Mouse (Mus musculus): ENCODE measurements at regions not wholly inside any gene's neighbourhood (a gene's known extent, or its start where the extent isn't known, plus 50 kb on each side); places are given as distances from the start of the nearest gene placed in this dataset.

DNA sequence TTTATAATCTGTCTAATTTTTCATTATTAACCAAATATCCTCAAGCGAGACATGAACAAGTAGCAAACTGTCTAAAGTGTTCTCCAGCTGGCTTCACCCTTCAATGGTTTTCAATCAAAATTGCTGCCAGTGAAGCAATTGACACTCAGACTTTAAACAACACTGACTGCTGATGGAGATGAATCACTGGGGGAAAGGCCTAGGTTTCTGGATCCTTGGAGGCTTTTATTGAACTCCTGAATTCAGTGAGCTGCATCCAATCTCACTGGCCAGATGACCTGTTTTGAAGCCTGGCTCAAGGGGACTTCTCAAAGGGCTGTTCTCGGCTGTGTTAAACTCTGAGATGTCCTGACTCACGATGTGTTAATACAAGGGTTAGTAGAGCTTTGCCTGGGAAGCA, 134.5 kb upstream of the Tnfaip3 start:
- Histone ChIP-seq H3K27me3 (ENCODE audit: control insufficient read depth, insufficient read depth, low read length) (no peaks in the 10 kb centered on the region), H3K4me1 (ENCODE audit: control insufficient read depth, insufficient read depth, insufficient read length) (no peaks in the 10 kb centered on the region), H3K27ac (ENCODE audit: insufficient read depth, low read length) (no peak overlapping the region), H3K4me3 (ENCODE audit: extremely low read depth, insufficient read depth, insufficient read length) (no peak overlapping the region), H3K36me3 (ENCODE audit: control insufficient read depth, insufficient read depth, low read length) (no peaks in the 10 kb centered on the region)
- no peak for DNase-seq (ENCODE audit: low read depth in 1 of 2, low spot score in 2 of 2)
- WGBS, result 92% methylated on average over 3 of the region's 3 CpGs
- TF ChIP-seq POLR2A (IDR thresholded peaks at IDR 0.05; ENCODE audit: low read depth, low read length), result no peak
- TF ChIP-seq CTCF (IDR thresholded peaks at IDR 0.05; ENCODE audit: extremely low read depth, insufficient read depth, insufficient read length, insufficient replicate concordance), result no peak

DNA sequence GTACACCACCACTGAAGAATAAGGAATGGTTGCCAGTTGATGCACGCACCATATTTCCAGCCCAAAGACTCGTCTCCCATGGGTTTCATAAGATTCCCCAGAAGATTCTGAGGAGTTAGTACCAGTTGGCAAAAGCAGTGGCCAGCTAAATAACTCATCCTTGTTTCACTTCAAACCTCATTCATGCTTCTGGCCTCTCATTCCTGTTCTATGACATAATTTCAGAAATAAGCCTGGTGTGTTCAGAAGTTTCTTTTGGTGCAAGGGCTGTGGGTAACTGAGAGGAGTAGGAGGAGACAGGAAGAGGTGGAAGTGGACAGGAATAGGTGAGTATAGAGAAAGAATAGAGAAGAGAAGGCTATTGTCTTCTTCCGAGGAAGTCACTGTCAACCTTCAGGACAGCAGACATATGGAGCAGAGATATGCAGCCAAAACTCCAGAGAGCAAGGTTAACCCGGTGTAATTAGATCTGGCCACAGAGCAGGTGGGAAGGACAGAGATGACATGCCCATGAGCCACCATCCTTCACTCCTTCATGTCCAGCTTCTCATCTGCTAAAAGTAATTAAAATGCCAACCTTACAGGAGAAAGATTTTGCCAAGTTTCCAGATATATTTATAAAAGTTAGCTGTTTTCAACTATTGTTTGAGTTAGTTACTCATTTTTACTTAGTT, 133.9 kb upstream of the Tnfaip3 start:
- no peak for DNase-seq (ENCODE audit: low read depth in 1 of 2, low spot score in 2 of 2)
- Histone ChIP-seq H3K27ac (ENCODE audit: insufficient read depth, low read length) (no peak overlapping the region), H3K4me3 (ENCODE audit: extremely low read depth, insufficient read depth, insufficient read length) (no peak overlapping the region), H3K4me1 (ENCODE audit: control insufficient read depth, insufficient read depth, insufficient read length) (no peaks in the 10 kb centered on the region), H3K27me3 (ENCODE audit: control insufficient read depth, insufficient read depth, low read length) (no peaks in the 10 kb centered on the region), H3K36me3 (ENCODE audit: control insufficient read depth, insufficient read depth, low read length) (no peaks in the 10 kb centered on the region)
- no peak for TF ChIP-seq CTCF (IDR thresholded peaks at IDR 0.05; ENCODE audit: extremely low read depth, insufficient read depth, insufficient read length, insufficient replicate concordance)
- TF ChIP-seq POLR2A (IDR thresholded peaks at IDR 0.05; ENCODE audit: low read depth, low read length), result no peak
- WGBS, result 74% methylated on average over 4 of the region's 4 CpGs

DNA sequence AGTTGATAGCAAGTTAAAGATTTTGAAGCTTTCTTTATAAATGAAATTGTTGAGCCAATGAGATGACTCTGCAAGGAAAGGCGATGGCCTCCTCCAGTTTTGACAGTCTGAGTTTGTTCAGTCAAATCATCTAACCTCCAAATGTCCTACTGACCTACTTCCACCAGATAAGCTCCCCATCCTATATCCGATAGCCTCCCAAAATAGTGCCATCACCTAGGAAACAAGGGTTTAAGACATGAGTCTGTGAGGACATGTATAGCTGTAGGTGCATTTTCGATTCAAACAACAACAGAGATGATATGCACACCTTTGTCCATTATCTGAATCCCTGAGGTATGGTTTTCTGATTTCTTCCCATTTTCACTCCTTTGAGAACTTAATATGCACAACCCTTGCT, 126.0 kb upstream of the Tnfaip3 start:
- WGBS, result 88% methylated on average over 3 of the region's 3 CpGs
- TF ChIP-seq POLR2A (IDR thresholded peaks at IDR 0.05; ENCODE audit: low read depth, low read length) (no peak), CTCF (IDR thresholded peaks at IDR 0.05; ENCODE audit: extremely low read depth, insufficient read depth, insufficient read length, insufficient replicate concordance) (no peak)

DNA sequence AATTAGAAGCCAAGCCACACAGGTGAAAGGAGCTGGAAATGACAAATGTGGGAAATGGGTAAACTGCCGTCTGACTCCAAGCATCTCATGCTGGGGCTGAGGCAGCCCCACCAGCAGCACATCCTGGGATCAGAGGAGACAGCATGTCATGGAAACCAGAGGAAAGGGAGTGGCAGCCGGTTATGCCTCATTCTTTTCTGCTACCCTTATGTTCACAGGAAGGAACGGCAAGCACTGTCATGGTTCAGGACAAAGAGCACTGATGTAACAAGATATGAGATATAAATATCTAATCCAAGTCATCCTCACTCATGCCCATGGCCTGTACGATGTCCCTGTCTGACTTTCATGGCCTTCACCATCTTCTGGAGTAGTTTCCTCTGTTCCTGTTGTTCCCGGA, 125.2 kb upstream of the Tnfaip3 start:
- Histone ChIP-seq H3K4me3 (ENCODE audit: extremely low read depth, insufficient read depth, insufficient read length) (no peak overlapping the region), H3K27ac (ENCODE audit: insufficient read depth, low read length) (no peak overlapping the region), H3K4me1 (ENCODE audit: control insufficient read depth, insufficient read depth, insufficient read length) (no peaks in the 10 kb centered on the region), H3K36me3 (ENCODE audit: control insufficient read depth, insufficient read depth, low read length) (no peaks in the 10 kb centered on the region), H3K27me3 (ENCODE audit: control insufficient read depth, insufficient read depth, low read length) (no peaks in the 10 kb centered on the region)
- WGBS, result 86% methylated on average over 5 of the region's 5 CpGs
- no peak for DNase-seq (ENCODE audit: low read depth in 1 of 2, low spot score in 2 of 2)
- TF ChIP-seq POLR2A (IDR thresholded peaks at IDR 0.05; ENCODE audit: low read depth, low read length), result no peak
- TF ChIP-seq CTCF (IDR thresholded peaks at IDR 0.05; ENCODE audit: extremely low read depth, insufficient read depth, insufficient read length, insufficient replicate concordance), result no peak

More for the DNA sequence above, 126.0 kb upstream of the Tnfaip3 start:
- no peaks in the 10 kb centered on the region for H3K27me3 ChIP-seq (ENCODE audit: control insufficient read depth, insufficient read depth, low read length)
- no peaks in the 10 kb centered on the region for H3K4me1 ChIP-seq (ENCODE audit: control insufficient read depth, insufficient read depth, insufficient read length)
- no peak overlapping the region for H3K27ac ChIP-seq (ENCODE audit: insufficient read depth, low read length)
- no peak for DNase-seq (ENCODE audit: low read depth in 1 of 2, low spot score in 2 of 2)
- H3K36me3 ChIP-seq (ENCODE audit: control insufficient read depth, insufficient read depth, low read length), result no peaks in the 10 kb centered on the region
- no peak overlapping the region for H3K4me3 ChIP-seq (ENCODE audit: extremely low read depth, insufficient read depth, insufficient read length)

DNA sequence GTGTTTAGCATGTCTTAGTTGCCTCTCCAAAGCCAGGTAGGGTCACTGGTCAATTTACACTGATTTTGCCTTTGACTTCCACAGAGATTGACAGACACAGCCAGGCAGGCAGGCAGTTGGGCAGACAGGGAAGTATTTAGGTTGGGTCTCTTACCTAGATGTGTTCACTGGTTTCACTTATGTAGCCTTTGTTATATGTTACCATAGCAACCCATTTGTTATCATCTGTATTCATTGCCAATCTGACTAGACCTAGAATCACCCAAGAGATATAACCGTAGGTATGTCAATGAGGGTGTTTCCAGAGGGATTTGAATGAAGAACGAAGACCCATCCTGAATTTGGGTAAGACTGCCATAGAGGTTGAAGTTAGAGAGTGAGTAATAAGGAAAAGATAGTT, 123.8 kb upstream of the Tnfaip3 start:
- DNase-seq (ENCODE audit: low read depth in 1 of 2, low spot score in 2 of 2), result no peak
- H3K27ac ChIP-seq (ENCODE audit: insufficient read depth, low read length), result no peak overlapping the region
- no peaks in the 10 kb centered on the region for H3K27me3 ChIP-seq (ENCODE audit: control insufficient read depth, insufficient read depth, low read length)
- no peak for TF ChIP-seq POLR2A (IDR thresholded peaks at IDR 0.05; ENCODE audit: low read depth, low read length)
- no peak for TF ChIP-seq CTCF (IDR thresholded peaks at IDR 0.05; ENCODE audit: extremely low read depth, insufficient read depth, insufficient read length, insufficient replicate concordance)
- H3K36me3 ChIP-seq (ENCODE audit: control insufficient read depth, insufficient read depth, low read length), result no peaks in the 10 kb centered on the region
- WGBS, result 90% methylated on average over 2 of the region's 2 CpGs
- no peaks in the 10 kb centered on the region for H3K4me1 ChIP-seq (ENCODE audit: control insufficient read depth, insufficient read depth, insufficient read length)
- H3K4me3 ChIP-seq (ENCODE audit: extremely low read depth, insufficient read depth, insufficient read length), result no peak overlapping the region

DNA sequence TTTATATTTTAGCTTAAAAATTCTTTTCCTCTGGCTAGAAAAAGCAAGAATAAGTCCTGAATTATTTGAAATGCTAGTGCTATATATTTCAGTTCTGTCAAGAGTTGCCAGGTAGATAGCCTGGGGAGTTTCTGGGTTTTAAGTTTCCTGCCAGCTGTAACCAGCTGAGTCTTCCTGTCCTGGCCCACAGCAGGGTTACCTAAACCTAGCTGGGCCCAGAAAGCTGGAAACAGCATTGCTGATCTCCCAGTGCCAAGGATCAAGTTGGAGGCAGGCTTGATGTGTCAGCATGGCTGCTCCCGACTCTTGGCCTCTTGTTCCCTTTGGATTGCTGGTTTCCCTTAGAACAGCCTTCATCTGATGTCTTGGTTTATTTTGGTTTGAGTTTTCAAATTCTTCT, 122.8 kb upstream of the Tnfaip3 start:
- WGBS, result 88% methylated on average over 1 of the region's 1 CpGs
- H3K4me3 ChIP-seq (ENCODE audit: extremely low read depth, insufficient read depth, insufficient read length), result no peak overlapping the region
- no peaks in the 10 kb centered on the region for H3K36me3 ChIP-seq (ENCODE audit: control insufficient read depth, insufficient read depth, low read length)
- TF ChIP-seq CTCF (IDR thresholded peaks at IDR 0.05; ENCODE audit: extremely low read depth, insufficient read depth, insufficient read length, insufficient replicate concordance), result no peak
- TF ChIP-seq POLR2A (IDR thresholded peaks at IDR 0.05; ENCODE audit: low read depth, low read length), result no peak
- H3K27me3 ChIP-seq (ENCODE audit: control insufficient read depth, insufficient read depth, low read length), result no peaks in the 10 kb centered on the region
- DNase-seq (ENCODE audit: low read depth in 1 of 2, low spot score in 2 of 2), result no peak
- no peaks in the 10 kb centered on the region for H3K4me1 ChIP-seq (ENCODE audit: control insufficient read depth, insufficient read depth, insufficient read length)
- no peak overlapping the region for H3K27ac ChIP-seq (ENCODE audit: insufficient read depth, low read length)

DNA sequence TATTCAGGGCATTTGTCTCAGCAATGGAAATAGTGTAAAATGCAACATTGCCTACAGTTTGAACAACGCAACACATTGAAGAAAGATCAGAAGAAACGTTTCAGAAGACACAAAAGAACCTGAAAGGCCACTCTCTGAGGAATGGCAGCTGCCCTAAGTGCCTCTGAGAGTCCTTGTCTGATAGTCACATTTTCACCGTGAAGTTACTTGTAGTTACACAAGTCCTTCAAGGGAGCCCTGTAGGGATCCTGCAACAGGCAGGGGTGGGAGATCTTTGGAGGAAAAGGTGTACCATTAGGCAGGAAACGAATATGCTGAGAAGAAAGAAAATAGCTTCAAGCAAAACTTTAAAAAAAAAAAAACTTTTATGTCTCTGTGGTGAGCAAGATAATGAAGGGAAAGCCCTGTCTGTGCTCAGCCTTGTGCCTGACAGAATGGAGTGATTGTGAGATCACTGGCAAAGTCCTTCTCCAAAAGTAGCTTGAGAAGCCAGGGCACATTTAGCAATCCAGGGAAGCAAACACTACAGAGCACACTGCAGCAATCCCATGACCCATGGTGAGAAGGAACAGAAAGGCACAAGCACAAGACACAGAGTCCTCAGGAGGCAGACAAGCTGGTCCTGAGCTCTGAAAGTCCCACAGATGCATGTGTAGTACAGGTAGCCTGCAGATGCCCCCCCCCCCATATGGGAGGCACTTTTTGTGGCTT, 112.3 kb upstream of the Tnfaip3 start:
- no peak for DNase-seq (ENCODE audit: low read depth in 1 of 2, low spot score in 2 of 2)
- Histone ChIP-seq H3K36me3 (ENCODE audit: control insufficient read depth, insufficient read depth, low read length) (no peaks in the 10 kb centered on the region), H3K4me3 (ENCODE audit: extremely low read depth, insufficient read depth, insufficient read length) (no peak overlapping the region), H3K27me3 (ENCODE audit: control insufficient read depth, insufficient read depth, low read length) (no peaks in the 10 kb centered on the region), H3K27ac (ENCODE audit: insufficient read depth, low read length) (no peak overlapping the region), H3K4me1 (ENCODE audit: control insufficient read depth, insufficient read depth, insufficient read length) (no peaks in the 10 kb centered on the region)
- WGBS, result 67% methylated on average over 4 of the region's 4 CpGs
- TF ChIP-seq CTCF (IDR thresholded peaks at IDR 0.05; ENCODE audit: extremely low read depth, insufficient read depth, insufficient read length, insufficient replicate concordance) (no peak), POLR2A (IDR thresholded peaks at IDR 0.05; ENCODE audit: low read depth, low read length) (no peak)

All from spleen, adult 2 months (tissue).